Mouse (Mus musculus): ENCODE results near the gene 4930539E08Rik.

4930539E08Rik gene

DNA sequence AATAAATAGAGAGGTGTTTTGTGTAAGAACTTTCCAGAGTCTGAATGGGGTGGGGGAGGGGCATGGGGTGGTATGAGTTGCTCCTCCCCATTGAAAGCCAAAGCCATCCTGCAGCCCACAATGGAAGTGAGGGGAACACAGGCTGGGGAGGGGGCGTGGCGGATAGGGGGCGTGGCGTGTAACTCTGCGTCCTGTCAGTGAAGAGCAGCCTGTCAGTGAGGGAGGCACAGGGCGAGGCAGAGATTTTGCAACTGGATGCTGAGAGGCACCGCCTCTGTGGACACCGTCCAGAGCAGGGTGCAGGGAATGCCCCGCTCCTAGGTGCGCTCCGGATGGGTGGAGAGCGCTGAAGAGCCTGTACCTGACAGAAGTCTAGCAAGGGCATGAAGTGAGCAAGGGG lies 56.9 kb downstream of the 4930539E08Rik start, which contains the start of gene Pnpla1:
Gene Pnpla1, plus strand, starts transcription at position 207 of the 400 bp plus-strand sequence.
- no peak for DNase-seq (ENCODE audit: low read depth, low spot score)

DNA sequence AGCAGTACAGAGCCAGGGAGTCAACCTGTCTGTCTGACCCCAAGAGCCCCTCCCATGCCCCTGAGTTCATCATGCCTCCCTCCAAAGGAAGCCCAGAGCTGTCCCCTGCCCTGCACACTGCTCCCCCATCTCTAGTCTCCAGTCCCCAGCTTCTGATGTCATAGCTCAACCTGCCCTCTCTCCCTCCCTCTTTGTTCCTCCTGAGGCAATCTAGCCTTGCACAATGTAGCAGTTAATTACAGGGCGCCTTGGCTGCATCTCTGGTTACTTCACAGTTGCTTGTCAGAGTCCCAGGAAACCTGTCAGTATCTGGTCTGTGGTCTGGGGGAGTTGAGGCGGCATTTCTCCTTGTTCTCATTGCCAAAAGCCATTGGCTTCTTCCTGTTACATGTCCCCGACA lies 59.1 kb downstream of the 4930539E08Rik start:
- DNase-seq (ENCODE audit: low read depth, low spot score), result no peak

DNA sequence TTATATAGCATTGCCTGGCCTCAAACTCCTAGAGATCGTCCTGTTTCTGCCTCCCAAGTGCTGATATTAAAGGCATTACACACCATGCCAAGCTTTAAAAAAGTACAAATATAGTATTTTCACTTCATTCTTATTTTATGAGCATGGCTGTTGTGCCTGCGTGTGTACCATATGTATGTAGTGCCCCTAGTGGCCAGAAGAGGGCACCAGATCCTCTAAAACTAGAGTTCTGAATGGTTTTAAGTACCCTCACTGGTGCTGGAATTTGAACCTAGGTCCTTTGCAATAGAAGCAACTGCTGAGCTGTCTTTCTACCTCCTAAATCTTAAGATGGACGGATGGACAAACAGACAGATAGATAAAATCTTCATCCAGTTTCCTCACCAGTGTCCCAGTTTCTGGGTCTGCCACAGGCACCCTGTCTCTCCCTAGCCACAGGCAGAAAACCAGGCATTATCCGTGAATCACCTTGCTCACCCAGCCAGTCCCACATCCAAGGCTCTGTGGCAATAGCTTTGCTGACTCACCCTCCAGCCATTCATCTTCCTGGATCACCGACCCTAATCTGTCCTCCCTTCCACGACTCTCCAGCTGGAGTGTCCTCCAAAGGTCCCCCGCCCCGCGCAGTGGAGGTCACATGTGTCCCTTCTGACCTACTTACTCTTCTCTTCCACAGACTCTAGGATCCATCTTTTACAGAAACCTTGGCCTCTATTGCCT lies 59.8 kb downstream of the 4930539E08Rik start:
- no peak for DNase-seq (ENCODE audit: low read depth, low spot score)

DNA sequence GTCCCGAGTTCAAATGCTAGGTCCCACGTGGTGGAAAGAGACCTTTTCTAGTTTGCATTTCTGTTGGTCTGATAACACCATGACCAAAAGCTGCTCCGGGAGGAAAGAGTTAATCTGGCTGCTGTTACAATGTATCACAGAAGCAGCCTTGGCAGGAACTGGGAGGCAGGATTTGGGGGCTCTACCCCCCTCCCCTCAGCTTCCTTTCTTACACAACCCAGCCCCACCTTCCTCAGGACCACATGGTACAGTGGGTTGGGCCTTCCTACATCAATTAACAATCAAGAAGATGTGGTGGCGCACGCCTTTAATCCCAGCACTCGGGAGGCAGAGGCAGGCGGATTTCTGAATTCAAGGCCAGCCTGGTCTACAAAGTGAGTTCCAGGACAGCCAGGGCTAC lies 60.7 kb downstream of the 4930539E08Rik start:
- DNase-seq (ENCODE audit: low read depth, low spot score), result no peak

DNA sequence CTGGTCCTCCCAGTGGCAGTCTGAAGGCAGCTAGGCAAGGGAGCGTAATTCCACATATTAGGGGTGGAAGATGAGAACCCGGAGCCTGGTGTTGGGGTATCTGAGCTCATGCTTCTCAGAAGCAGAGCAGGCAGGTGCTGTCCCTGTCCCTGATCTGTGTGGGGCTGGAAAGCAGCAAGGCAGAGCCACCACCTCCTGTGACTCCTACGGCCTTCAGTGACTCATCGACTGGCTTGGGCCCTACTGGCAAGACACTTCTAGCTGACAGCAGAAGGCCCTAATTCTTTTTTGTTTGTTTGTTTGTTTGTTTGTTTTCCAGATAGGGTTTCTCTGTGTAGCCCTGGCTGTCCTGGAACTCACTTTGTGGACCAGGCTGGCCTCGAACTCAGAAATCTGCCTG lies 64.6 kb downstream of the 4930539E08Rik start:
- no peak for DNase-seq (ENCODE audit: low read depth, low spot score)

DNA sequence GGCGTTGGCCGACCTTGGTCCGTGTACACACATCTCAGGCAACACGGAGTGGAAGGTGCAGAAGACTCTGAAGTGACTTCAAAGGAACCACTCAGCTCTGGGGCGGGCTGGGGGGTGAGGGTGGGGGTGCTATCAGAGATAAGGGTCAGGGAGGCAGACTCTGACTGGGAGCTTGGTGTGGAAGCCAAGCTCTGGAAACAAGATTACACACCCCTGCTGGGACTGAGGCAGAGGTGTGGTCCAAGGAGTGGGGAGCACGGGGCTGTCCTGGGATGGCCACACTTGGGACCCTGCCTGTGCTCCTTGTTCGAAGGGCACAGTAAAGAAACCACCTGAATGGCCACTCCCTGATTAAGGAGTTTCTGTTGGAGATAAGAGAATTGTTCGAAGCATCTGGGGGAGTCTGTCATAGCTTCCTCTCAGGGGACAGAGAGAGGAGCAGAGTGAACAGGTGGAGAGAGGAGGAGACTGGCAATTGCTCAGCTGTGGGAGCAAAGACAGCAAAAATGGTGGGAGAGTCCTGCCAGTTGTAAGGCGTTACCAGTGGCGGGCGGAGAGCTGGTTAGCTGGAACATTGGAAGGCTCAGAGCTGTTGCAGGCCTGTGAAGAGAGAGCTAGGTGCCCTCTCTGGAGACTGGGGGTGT lies 68.0 kb downstream of the 4930539E08Rik start:
- no peak for DNase-seq (ENCODE audit: low read depth, low spot score)
